Comparison of ENCODE assay signal across 7 mouse cellular contexts in genomic region chr8:126590024-126590529, GRCm38 (mm10). TPM values are rescaled to one million over a fixed set of nuclear protein-coding genes. Genes with fewer than 3 reads are reported as not detected.
A peak's percentile ranks its signal among the peaks of the same experiment; 100 is the strongest.
DNase-seq lines count a peak whose midpoint lies in the region; ATAC-seq and TF ChIP-seq lines count a peak whose summit lies in the region.

No protein-coding gene starts in this region.

- ATAC-seq in midbrain, embryonic 11.5 days (ENCODE audit: low FRiP score), result no peak

- WGBS in limb, embryonic 10.5 days, result 21% methylated on average over 14 of the region's 14 CpGs
- 25% methylated on average over 14 of the region's 14 CpGs for WGBS in midbrain, embryonic 11.5 days

- H3K4me1 ChIP-seq in embryonic fibroblast, embryonic 13.5 days (ENCODE audit: control insufficient read depth, insufficient read depth, low read length), result peaks cover 4% of the 10 kb centered on the region
- H3K4me1 ChIP-seq in limb, embryonic 10.5 days, result peaks cover 80% of the 10 kb centered on the region
- H3K4me1 ChIP-seq in midbrain, embryonic 11.5 days (ENCODE audit: control insufficient read depth, insufficient read depth, low read length), result peaks cover 48% of the 10 kb centered on the region

- peak; percentile 83 for DNase-seq in CD4-positive helper T cell, adult 2 months (ENCODE audit: low read depth, low spot score)
- peak; percentile 51 for DNase-seq in Muller cell, postnatal 12 days (ENCODE audit: inconsistent ontology term)
- peak; percentile 60 to 63 for DNase-seq in heart, postnatal 14 days
- peak; percentile 56 for DNase-seq in limb, embryonic 10.5 days (ENCODE audit: low spot score)
- DNase-seq in midbrain, embryonic 11.5 days (ENCODE audit: low spot score, missing footprints), result no peak
- peak; percentile 64 for DNase-seq in testis, postnatal 14 days (ENCODE audit: low spot score)

- H3K27me3 ChIP-seq in limb, embryonic 10.5 days (ENCODE audit: low read depth, poor library complexity, severe bottlenecking), result no peaks in the 10 kb centered on the region
- no peaks in the 10 kb centered on the region for H3K27me3 ChIP-seq in midbrain, embryonic 11.5 days (ENCODE audit: control insufficient read depth, insufficient read depth, low read length)

- peak overlapping the region; percentile 84 for H3K4me2 ChIP-seq in midbrain, embryonic 11.5 days

- H3K4me3 ChIP-seq in embryonic fibroblast, embryonic 13.5 days (ENCODE audit: insufficient read depth, low read length), result peak overlapping the region; percentile 78
- H3K4me3 ChIP-seq in limb, embryonic 10.5 days, result peak overlapping the region; percentile 100
- peak overlapping the region; percentile 39 for H3K4me3 ChIP-seq in midbrain, embryonic 11.5 days (ENCODE audit: low read depth, low read length)

- peak overlapping the region; percentile 53 for H3K9ac ChIP-seq in midbrain, embryonic 11.5 days (ENCODE audit: low read length)

- peak; percentile 56; the same call in 1 of the 2 replicates for TF ChIP-seq POLR2A in embryonic fibroblast, embryonic 13.5 days (IDR thresholded peaks at IDR 0.05; ENCODE audit: low read depth, low read length)

- peaks cover 38% of the 10 kb centered on the region for H3K36me3 ChIP-seq in limb, embryonic 10.5 days
- H3K36me3 ChIP-seq in midbrain, embryonic 11.5 days (ENCODE audit: control insufficient read depth, insufficient read depth, low read length), result no peaks in the 10 kb centered on the region

- intact Hi-C loops in heart, postnatal 14 days (cut with DNase I), result no loop called here

- peak overlapping the region; percentile 66 for H3K27ac ChIP-seq in embryonic fibroblast, embryonic 13.5 days (ENCODE audit: insufficient read depth, low read length)
- no peak overlapping the region; the same call in 1 of the 2 replicates for H3K27ac ChIP-seq in limb, embryonic 10.5 days
- H3K27ac ChIP-seq in midbrain, embryonic 11.5 days (ENCODE audit: low read depth, low read length), result no peak overlapping the region

- no peaks in the 10 kb centered on the region for H3K9me3 ChIP-seq in limb, embryonic 10.5 days (replicated peaks)
- H3K9me3 ChIP-seq in midbrain, embryonic 11.5 days (ENCODE audit: control insufficient read depth, low read length), result no peaks in the 10 kb centered on the region

- TF ChIP-seq CTCF in embryonic fibroblast, embryonic 13.5 days (IDR thresholded peaks at IDR 0.05; ENCODE audit: borderline replicate concordance, insufficient read depth, low read length), result peak; percentile 13; the same call in 1 of the 2 replicates

RNA-seq across cellular contexts. Expression of gene Irf2bp2, which starts 3.7 kb away (rescaled TPM):
- polyA plus RNA-seq in embryonic fibroblast, embryonic 13.5 days (2011; ENCODE audit: insufficient read length, low read depth, missing spikeins), result 58.6 and 74.8 TPM in 2 replicates
- total RNA-seq in heart, postnatal 14 days (2021), result 100 to 1,000 TPM; 124 to 140 TPM
- polyA plus RNA-seq in limb, embryonic 10.5 days (2016; fragmentation: Nextera tagmentation; extraction: Ambion mirVana), result 4.2 and 4.5 TPM in 2 replicates
- 4.4 and 4.5 TPM in 2 replicates for polyA plus RNA-seq in midbrain, embryonic 11.5 days (2014; fragmentation: Nextera tagmentation; extraction: Ambion mirVana)

Comparison
In these comparisons a context has a peak if more than half of its experiments do, and no peak if none do; other contexts are left out.
1. H3K4me3 ChIP-seq: peak in every context shown above with its lines; median percentile 100 in limb, embryonic 10.5 days; 78 in embryonic fibroblast, embryonic 13.5 days; 39 in midbrain, embryonic 11.5 days.
2. RNA of gene Irf2bp2, which starts 3.7 kb away (polyA plus RNA-seq): 58.6 to 74.8 TPM in embryonic fibroblast, embryonic 13.5 days; 4.2 to 4.5 TPM in limb, embryonic 10.5 days and 4.4 to 4.5 TPM in midbrain, embryonic 11.5 days; every median in the first group is over 10 times any median in the second.